Mouse (Mus musculus) adrenal gland, postnatal 25 days (tissue): ENCODE data around the gene Pth1r. TPM values are rescaled to one million over a fixed set of nuclear protein-coding genes. Genes with fewer than 3 reads are reported as not detected.

Source experiments
- DNase-seq: peaks from one replicate; pipeline ENCODE4 v3.0.0; 2021; ENCODE audit warnings: mixed read lengths
- total RNA-seq: library from RNA; stranded (reverse); gene quantifications from 2 replicates; pipeline ENCODE4 v1.2.3, GENCODE M21; 2021

Pth1r gene
- total RNA-seq, 1 experiment from 2014 or later = 9.7 TPM

DNA sequence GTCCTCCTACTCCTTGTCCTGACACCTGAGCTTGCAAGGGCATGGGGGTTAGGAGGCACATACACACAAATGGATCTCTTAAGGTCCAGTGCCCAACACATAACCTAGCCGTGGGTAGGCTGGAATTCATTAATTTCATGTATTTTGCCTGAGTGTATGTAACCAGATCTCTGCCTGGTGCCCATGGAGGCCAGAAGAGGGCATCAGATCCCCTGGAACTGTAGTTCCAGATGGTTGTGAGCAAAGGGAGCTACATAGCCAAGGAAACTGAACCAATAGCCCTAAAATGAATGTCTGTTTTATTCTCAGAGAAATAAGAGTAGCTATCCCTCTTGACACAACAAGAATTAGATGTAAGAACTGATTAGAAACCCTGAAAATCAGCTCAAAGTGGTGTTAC is 31.5 kb downstream of the Pth1r start:
- DNase-seq = no peak

DNA sequence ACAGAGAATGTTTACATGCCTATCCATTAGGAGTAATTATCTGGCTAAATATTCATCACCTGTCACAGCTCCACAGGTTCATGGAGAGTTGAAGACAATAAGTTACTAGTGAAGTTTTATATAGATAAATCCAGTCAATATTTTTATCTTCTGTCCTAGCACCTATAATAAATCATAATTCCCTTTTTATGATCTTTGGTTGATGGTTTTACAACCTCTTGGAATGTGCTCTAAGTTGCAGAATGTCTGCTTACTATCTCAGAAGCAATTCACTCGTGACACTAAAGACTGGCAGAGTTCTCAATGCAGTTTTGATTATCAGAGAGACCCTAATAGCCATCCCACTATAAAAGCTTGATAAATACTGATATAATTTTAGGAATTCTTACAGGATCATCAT is 33.6 kb downstream of the Pth1r start:
- DNase-seq = no peak

DNA sequence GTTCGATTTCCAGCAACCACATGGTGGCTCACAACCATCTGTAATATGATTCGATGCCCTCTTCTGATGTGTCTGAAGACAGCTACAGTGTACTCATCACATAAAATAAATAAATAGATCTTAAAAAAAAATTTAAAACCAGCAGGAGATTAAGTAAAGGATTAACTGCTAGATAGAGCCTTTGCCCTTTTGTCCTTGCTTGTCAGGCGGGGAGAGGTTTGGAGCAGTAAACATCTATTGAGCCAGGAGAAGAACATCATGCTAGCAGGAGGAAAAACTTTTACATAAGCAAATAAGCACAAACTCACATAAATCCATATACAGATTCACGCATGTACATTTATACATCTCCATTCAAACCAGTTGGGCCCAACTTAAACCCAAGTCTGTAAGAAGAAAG is 34.4 kb downstream of the Pth1r start:
- DNase-seq = no peak

DNA sequence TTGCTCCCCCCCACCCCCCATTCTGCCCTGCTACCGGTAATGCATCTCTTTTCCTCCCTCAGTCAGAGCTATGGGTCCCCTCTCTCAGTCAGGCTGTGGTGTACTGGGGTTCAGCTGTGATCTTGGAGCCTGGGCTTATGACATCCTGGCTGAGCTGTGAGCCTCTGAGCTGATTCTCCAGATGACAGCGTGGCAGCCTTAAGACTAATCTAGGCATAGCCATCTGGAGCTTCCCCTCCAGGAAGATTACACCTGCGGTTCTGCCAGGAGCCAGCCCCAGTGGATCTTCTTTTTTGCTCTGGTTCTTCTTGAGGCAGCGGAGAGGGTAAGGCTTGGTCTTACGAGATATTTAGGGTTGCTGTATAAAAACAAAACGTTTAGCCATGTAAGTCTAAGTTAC is 34.9 kb downstream of the Pth1r start:
- no peak for DNase-seq

DNA sequence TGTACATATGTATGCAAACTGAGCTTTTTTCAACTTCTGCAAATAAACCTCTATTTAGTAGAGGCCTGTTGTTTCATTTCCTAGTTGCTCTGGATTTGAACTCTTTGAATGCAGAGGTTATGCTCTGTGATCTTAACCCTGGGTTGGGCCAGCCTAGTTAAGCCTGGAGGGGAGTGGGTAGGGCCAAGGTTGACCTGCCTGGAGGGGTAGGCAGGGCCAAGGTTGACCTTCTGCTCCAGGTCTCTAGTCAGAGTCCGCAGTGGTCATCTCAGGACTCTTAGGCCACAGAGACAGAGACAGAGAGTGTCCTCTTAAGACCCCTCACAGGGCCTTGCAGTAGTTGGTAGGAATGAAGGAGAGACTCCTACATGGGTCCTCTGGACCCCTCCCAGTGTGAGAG is 35.4 kb downstream of the Pth1r start:
- no peak for DNase-seq

DNA sequence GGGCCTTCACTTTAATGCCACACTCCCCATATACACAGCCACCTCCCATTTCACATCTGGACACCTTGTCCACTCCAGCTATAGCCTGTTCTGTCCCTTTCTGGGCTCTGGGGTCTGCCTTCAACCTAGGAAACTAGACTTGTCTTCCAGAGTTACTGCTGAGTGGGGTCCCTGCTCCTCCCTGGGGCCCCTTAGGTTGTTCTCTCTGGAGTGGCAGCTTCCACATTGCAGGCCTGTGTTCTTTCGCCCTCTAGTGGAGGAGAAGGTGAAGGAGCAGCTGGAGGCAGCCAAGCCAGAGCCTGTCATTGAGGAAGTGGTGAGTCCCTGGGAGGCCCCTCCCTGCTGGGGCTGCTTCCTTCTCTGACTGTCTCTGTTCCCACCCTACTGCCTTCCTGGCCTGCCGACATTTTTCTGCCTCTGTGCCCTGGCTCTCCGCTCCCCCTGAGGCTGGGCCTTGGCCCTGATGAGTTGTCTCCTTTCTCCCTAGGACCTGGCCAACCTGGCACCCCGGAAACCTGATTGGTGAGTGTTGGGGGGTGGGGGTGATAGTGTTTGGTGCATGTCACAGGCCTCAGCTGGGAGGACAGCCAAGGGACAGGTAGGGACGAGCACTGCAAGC is 37.2 kb downstream of the Pth1r start:
- DNase-seq = peak; percentile 62

DNA sequence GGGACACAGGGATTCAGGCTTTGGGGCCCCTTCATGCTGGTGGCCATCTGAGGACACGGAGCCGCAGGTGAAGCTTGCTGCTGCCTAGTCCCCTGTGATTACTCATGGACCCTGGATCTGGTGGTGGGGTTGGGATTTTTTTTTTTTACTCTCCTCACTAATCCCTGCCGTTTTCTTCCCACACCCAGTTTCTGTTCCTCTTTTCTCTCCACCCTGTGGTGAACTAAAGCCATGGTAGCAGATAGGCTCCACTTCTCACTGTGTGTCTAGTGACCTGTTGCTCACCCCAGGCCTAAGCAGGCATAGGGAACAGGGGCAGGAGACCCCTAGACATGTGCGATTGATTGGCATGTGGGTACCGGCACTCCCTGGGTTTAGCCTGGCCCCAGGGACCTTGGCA is 40.2 kb downstream of the Pth1r start:
- DNase-seq = no peak

DNA sequence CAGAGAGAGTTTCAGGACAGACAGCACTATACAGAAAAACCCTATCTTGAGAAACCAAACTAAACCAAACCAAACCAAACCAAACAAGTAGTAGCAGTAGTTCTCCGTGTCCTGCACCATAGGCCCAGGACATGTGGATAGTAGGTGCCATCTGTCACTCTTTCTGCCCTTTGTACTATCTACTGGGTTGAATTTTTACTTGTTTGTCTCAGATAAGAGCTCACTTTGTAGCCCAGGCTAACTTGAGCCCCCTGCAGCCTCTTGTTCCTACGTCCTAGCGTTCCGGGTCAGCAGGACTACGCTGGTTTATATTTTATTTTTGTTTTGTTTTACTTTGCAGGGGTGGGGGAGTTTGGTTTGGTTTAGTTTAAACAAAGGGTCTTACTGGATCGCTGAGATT is 43.0 kb downstream of the Pth1r start:
- DNase-seq = no peak

DNA sequence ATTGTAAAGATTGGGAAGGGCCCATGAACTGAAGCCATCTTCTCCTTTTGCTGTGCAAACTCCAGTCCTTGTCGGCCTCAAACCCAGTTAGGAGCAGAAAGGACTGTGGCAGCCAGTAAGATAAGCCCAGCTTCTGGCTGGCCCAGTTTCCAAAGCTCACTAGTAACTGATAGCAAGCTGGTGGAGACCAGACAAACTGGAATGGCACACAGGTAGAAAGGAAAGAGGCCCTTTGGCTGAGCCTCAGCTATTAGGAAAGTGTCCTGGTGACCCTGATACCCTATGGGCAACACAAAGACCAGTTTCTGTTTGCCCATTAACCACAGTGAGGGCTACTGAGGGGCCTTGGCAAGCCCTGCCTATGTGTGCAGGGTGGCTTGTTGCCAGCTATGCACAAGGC is 44.1 kb downstream of the Pth1r start:
- no peak for DNase-seq

DNA sequence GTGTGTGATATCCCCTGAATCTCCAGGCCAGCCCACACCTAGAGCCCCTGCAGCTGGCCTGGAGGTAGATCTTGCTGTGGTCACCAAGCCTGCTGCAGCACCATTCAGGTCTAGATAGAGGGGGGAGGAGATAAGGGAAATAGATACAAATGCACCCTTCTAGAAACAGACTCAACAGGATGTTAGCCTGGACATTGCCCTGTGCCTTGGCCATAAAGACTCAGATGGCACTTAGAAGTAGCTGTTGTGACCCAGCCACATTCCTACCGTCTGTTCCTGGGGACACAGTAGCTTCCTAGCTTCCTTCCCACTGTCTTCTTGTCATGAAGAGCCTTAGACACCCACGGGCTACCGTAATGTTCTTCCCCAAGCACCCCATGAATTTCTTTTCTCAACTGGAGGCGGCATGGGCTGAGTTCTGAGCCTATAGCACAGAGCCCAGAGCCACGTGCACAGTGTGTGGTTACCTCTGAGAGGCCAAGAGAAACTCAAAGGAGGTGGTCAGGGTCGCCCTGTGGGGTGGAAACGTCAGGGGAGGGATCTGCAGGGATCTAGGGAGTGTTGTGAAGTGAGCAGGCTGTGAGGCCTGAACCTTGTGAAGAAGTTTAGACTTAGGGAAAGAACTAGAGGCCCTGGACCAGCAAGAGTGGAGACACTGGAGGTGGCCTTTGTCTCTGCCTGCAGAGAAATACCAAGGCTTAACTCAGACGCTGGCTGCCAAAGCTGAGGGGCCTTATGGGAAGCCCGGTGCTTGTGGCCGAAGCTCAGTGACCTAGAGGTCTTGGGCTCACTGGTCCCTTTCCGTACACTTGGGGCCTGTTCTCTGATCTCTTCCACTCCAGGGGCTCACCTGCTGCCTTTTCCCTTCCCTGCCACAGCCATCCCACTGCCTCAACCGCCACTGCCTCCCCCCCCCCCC is 45.6 kb downstream of the Pth1r start:
- DNase-seq = no peak

DNA sequence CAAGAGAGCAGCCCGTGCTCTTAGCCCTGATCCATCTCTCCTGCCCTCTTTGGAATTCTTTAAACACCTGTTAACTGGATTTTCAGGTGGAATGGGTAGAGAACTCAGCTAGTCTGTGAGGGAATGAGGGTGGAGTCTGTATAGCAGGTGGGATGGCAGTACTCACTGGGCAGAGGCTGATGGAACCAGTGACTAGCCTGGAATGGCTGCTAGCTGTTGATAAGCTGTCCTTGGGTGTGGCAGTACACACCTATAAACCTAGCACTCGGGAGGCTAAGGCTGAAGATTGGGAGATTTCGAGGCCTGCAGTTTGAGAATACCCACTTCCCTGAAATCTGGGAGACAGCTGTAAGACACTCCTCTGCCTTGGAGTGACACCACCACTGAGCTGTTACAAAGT is 47.4 kb downstream of the Pth1r start:
- no peak for DNase-seq

DNA sequence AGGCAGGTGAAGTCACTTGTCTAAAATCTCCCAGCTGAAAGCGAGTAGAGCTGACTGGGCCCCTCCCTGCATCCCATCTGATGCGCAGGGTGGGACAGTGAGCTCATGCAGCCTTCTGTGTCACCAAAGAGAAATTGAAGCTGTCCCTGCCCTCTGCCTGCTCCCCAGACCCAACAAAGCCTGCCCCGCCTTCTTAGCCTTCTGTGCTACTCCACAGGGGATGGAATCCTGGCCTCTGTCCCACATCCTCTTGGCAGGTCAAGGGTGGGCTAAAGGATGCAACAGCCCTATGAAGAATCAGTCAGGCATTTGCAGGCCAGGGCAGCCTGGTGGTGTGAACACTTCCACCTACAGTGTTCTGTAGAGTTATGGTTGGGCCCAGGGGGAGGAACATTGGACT is 49.5 kb downstream of the Pth1r start:
- DNase-seq = no peak

DNA sequence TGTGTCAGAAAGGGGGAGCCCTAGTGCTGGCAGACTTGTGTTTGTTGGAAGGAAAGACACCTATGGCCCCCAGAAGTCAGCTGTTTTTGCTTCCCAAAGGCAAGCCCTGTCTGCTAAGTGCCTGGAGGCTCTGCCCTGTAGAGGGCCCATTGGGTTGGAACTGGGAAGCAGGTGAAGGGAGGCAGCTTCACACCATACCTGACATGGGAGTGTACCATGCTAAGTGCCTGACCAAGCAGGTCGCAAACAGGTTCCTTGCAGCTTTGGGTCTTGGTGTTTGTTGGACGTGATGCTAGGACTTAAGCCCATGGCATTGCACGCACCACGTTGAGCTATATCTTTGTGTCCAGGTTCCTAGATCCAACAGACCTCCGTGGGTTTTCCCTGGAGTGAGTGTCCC is 50.5 kb downstream of the Pth1r start:
- no peak for DNase-seq

DNA sequence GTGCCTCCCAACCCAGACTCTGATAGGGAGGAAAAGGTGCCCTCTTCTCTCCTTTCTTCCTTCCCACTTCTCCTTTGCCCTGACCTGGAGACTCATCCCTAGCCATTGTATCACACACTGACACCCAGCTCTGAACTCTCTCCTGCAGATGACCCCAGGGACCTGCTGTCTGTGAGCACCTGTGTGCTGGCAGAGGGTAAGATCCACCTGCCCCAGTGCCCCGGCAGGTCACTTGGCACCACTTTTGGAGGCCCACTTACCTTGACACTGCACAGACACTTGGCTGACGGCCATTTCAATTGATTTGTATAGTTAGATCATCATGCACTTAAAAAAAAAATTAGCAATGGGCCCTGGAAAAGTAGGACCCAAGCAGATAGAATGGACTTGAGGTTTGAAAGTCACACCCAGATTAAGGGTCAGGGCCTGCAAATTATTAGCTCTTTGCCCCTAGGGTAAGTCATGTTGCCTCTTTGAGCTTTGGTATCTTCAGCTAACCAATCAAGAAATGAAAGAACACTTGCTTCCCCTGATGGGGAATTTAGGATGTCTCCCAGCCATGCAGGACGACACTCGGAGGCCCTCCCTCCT is 51.7 kb downstream of the Pth1r start:
- DNase-seq = no peak

DNA sequence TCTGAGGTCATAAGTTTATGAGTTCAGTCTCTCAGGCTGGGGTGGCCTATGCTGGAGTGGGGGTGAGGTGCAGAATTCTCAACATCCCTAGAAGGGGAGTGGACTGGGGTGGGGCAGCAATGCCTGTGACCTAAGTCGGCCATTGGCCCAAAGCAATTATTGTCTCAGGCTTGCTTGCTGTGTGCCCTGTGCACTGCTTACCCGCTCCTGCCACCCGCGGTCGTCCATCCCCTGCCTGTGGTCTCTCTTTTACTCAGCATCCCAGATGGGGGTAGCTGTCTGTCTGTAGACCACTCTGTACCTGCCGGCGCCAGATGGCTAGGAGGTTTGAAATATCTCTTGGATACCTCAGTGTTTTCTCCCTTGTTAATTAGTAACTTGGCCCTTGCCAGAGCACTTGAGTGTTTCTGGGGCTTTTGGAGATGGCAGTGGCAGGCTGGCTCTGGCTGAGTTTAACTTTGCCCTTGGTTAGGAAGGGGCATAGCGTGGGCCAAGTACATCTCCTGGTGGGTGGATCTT is 57.6 kb downstream of the Pth1r start:
- no peak for DNase-seq

DNA sequence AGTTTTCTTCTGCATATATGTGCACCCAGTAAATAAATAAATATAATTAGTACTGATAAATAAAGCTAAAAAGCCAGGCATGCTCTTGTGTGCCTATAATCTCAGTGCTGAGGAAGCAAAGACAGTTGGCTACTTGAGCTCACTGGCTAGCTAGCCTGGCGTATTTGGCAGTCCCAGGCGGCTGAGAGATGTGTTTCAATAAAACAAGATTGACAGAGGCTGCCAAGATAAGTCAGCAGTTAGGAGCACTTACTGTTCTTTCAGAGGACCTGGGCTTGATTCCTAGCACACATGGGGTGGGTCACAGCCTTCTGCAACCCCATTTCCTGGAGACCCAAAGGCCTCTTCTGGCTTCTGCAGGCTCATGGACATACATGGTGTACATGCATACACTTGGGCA is 59.1 kb downstream of the Pth1r start:
- no peak for DNase-seq

DNA sequence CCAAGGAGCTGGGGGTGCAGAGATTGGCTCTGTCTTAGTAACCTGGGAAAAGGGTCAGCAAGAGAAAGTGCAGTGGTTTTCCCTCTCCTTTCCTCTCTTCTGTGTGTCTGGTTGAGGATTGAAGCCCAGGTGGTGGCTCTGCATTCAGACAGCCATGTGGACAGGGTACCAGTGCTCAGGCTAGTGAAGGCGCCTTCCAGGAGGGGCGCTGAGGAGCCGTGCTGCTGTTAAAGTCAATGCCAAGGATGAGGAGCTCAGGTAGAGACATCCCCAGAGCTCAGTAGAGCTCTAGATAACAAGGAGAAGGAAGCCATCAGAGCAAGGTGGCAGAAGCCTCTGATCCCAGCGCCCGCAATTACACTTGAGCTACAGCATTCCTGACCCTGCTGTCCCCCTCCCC is 59.9 kb downstream of the Pth1r start:
- no peak for DNase-seq

DNA sequence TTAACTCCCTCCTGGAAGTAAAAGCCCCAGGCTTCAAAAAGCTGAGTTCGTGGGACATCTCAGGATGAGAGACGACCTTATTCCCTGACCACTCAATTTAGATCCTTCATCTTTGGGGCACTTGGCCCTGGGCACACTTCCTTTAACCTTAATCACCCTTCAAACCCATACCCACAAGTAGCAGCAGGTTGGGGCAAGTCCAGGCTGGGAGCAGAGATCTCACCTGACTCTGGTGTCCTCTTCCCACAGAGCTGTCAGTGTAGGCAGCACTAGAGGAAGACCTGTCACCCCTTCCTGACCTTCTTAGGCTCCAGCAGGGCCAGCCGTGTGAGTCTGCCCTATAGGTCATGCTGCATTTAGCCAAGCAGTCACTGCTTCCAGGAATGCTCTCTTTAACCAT is 60.5 kb downstream of the Pth1r start:
- DNase-seq = no peak

DNA sequence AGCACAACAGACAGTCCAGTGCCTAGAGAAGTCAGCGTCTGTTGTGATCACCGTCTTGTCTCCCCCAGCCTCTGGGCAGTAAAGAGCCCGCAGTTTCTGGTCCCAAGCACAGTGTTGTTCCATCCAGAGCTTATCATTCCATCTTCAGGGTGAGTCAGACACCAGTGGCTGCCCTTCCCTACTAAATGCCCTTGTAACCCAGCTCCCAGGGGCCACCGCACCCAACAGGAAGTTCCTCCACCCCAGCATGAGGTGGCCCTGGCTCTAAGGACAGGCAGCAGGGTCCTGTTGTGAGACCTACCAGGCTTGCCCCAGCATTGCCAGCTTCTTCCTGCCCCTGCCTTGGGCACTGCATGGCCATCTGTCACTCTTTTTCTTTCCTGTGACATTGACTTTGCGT is 61.4 kb downstream of the Pth1r start:
- peak; percentile 47 for DNase-seq

DNA sequence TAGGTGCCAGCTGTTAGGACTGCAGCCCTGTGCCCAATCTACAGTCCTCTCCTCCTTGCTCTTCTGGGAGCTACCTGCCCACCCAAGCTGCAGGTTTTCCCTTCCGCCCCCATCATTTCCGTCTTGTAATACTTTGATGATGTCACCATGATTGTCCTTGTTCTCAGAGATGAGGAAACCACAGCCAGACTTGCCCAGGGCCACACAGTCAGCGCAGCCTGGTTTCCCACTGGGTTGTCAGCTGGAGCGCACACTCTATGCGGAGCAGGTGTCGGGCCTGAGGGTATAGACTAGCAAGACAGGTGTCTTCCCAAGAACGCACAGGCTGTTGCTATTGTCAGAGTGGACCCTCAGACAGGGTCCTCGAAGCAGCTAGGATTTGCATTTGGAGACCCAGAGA is 61.8 kb downstream of the Pth1r start:
- DNase-seq = peak; percentile 61

DNA sequence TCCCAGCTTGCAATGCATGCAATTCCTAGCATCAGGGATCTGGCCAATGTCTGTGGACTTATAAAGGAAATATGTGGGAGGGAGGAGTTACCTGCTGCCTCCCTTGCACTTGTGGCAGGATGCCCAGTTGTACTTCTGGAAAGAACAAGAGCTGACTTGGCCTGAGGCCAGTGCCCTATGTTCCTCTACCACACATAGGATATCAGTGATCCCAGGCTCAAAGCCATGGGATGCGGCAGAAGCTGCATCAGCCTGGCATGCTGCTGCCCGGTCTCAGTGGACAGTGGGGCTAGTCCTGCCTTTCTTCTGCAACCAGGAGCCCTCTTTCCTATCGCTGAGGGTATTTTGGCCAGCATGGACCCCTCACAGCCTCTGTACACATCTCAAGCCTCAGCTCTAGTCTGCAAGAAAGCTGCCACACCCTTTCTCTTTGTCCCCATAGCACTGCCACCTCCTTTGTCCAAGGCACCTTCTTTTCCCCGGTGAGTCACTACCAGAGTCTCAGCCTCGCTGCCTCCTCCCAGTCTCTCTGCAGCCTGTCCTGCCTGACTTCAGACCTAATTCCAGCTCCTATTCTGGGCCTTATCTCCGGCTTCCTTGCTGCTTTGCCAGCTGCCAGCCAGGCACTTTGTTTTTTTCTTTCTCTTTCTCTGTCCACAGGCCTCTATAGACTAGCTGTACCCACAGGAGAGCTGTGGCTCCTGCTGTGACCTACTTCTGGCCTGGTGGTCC is 62.7 kb downstream of the Pth1r start:
- DNase-seq = peak; percentile 62

DNA sequence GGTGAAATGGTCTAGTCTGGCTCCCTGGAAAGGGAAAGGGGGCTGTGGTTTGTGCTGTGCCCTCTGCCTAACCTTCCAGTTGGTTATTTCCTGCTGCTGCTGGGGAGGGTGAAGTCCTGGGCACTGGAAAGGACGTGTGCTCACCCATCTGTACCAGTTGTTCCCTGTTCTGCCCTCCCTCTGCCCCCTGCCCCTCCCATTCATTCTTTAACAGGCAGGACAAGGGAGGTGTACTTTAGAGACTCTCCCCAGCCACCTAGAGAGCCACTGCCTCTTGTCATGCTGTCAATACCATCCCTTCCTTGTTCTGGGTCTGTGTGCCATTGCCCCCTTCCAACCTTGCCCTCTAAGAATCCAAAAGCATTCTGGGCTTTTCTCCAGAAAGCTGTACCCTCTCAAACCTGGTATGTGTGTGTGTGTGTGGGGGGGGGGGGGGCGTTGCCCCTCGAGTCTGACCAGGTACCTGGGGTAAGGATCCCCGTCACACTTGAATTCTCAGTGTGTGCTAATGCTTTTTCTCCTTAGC is 63.3 kb downstream of the Pth1r start:
- no peak for DNase-seq
